Mouse (Mus musculus) monocyte, adult 5-6 weeks (primary cell): Measurements from ENCODE around the gene Ccl9. TPM values are rescaled to one million over a fixed set of nuclear protein-coding genes. Genes with fewer than 3 reads are reported as not detected.
A peak's percentile ranks its signal among the peaks of the same experiment; 100 is the strongest.

ENCODE experiments used
- ATAC-seq: fragments of 153-309, 156-312 bp; replicated peaks from 2 replicates; pipeline ENCODE4 v1.8.0; 2017; ENCODE audit warnings: mild to moderate bottlenecking; ENCODE audit not compliant: low TSS enrichment, insufficient number of reproducible peaks, severe bottlenecking, poor library complexity, low FRiP score
- total RNA-seq: library from RNA; stranded (forward); fragments of 200-1000, 200-491, 200-594 nt; gene quantifications from 3 replicates; pipeline ENCODE4 v1.2.3, GENCODE M21; 2017

Ccl9 gene
- total RNA-seq, 1 experiment from 2014 or later: 354 TPM

DNA sequence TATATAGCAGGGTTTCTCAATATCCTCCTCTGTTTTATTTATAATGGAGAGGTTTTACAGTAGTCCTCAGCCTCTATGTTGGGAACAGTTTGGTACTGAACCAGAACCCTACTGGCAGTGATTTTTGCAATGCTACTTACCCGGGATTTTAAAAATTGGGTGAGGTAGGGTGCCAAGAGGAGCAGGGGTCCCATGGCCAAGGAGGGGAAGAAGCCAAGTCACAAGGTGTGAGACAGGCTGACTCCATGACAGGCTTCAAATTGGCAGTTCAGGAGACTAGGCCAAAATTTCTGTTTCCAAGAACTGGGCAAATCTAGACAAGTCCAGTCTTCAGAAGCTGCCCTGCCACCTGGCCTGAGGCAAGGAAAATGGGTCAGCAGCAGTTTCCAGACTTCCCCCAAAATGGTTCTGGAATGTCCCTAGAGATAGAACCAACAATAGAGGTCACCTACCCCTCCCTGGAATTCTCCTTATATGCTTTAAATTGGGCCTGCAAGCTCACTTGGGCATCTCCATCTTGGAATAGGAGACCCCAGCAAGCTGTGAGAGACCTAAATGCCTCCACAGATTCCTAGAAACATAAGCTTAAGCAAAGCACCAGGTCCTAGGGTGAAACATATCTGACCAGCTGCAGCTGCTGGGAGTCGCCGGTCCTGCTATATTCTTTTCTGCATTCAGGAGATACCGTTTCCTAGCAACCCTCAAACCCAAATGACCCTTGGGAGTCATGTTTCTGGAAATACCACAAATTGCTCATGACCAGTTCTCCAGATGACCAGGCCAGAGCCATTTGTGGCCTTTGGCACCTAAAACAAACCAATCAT lies 4.4 kb upstream of the Ccl9 start:
- no peak for ATAC-seq

GRCm38 (mm10) chr11:83581626-83582610 lies 3.5 kb upstream of the Ccl9 start:
- ATAC-seq: no peak

DNA sequence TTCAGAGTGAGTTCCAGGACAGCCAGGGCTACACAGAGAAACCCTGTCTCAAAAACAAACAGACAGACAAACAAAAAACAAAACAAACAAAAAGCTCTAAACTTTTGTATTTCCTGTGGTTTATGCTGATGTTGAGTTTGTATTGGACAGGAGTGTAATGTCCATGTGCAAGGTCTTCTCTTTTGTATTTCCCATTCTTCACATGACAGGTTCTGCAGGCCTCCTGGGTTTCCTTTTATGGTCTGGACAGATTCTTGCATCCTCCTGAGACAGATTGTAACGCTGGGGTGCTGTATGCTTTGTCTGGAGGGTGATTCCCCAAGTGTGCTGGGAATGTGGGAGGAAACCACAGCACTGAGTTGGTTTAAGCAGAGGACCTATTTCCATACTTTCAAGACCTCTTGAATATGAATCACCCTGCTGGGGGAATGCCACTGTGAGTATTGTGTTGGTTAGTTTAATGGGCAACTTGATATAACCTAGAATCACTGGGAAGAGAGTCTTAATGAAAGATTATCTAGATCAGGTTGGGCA lies 2.3 kb upstream of the Ccl9 start:
- no peak for ATAC-seq

- no peak for ATAC-seq
These were observed 563 bp upstream of the Ccl9 start for GRCm38 (mm10) chr11:83578999-83579398.

GRCm38 (mm10) chr11:83576927-83577555 lies 1.4 kb downstream of the Ccl9 start:
- ATAC-seq: peak; percentile 72

DNA sequence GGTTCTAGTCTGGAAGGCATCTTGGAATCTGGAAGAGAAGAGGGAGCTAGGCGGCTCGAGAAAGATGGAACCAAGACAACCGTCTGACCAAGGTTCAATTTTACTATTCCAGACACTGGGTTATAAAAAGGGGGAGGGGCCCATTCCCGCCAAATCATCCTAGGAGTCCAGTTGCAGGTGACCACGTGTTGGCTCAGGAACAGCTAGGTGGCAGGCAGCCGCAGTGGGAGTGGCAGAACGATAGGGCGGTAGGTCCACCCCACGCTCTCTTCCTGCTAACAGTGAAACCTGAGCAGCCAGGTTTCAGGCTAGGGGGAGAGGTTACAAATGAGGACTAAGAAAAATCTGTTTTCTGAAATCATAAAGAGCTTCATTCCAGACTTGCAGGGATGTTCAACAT lies 5.6 kb downstream of the Ccl9 start:
- ATAC-seq: no peak

GRCm38 (mm10) chr11:83572223-83572622 lies 6.2 kb downstream of the Ccl9 start:
- peak; percentile 72 for ATAC-seq

DNA sequence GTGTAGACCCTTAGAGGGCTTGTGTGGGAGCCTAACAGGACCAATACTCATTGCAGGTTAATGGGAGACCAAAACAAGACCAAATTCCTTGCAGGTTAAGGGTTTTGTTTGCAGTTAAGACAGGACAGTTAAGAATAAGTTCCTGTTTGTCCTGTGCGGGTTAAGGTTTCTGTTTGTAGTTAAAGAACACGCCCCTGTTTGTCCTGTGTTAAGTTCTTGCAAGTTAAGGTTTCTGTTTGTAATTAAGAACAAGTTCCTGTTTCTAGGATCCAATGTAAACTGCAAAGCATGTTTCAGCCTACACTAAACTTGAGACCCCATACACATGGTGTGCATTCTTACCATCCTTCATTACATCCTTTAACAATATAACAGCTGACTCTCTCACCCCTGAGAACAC lies 8.2 kb downstream of the Ccl9 start:
- peak; percentile 61 for ATAC-seq

DNA sequence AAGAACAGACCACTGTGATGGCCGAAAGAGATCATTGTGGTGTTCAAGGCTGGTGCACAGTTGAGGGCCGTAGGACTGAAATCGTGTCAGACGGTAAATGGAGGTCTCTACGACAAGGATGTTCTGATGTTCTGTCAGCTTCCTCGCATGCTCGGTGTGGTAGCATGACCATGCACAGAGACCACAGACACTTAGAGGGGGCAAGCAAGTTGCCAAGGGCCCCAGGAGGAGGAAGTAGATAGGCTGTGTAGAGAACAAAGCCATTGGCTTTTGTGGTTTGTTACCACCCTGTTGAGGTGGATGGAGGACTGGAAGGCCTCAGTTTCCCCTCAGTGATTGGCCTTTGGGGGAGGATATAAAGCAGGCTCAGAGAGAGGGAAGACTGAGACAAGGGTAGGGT lies 9.2 kb downstream of the Ccl9 start:
- peak; percentile 45 for ATAC-seq

DNA sequence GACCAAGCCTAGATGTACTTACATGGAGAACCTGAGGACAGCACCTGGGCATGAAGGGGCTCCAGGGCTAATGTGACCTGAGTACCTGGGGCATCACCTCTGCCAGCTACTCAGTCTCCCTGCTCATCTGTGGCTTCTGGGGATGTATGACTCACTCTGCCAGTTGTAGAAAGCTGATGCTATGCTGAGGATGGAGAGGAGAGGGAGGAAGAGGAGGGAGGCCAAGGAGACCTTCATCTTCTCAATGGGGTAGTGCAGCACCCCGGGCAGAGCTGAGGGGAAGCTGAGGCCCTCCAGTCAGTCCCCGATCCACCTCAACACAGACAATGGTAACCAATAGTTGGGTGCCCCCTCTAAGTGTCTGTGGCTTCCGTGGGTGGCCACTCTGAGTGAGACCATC lies 9.7 kb downstream of the Ccl9 start:
- ATAC-seq: 0 out of 2 replicates have a peak, but pooled peaks have one; percentile 7

- no peak for ATAC-seq
These were observed 10.4 kb downstream of the Ccl9 start for GRCm38 (mm10) chr11:83568061-83568460.

DNA sequence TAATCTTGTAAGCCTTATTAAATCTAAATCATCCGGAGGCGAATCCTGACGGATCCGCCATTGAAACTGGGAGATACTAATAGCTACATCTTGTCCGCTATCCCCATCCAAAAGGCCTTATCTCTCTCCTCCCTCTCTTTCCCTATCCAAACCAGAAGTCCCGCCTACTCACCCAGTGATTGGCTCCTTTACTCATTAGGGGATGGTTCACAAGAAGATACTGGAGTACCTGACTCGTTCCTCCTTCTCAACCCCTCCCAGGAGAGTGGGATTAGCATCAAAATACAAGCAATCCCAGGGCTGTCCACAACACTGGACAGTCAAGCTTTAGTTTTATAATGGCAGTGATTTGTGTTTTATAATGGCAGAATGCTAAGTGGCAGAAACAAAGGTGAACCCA lies 11.1 kb downstream of the Ccl9 start:
- ATAC-seq: no peak

DNA sequence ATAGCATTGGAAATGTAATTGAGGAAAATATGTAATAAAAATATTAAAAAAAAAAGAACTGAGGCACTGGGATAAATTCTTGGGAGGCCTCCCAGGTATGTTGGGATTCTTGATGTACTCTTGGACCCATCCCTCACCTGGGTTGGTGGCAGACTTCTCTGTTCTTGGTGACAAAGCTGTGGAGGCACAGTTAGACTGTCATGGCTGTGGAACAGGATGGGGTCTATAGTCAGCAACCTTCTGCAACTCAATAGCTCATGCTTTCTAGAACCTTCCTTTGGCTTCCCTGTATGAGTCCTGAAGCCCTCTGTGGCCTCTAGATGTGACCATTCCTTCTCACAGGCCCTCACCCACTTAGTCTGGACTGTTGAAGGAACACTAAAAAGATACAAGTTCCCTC lies 11.8 kb downstream of the Ccl9 start:
- ATAC-seq: no peak

DNA sequence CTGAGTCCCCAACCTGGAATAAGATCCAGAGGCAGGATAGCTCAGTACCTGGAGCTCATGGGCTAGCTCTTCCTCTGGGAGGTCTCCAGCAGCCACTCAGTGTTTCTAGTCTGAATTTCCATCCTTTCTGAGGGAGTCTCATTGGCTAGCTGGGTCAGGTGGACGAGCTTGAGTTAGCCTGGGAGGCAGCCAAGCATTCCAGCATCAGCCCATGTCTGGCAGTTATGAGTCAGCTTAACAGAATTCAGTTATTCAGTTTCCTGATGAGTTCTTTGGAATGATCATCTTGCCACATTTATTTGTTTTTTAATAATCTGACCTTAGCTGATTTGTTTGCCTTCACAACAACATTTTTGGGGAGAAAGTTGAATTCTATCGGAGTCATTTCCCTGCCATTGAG lies 14.7 kb downstream of the Ccl9 start:
- ATAC-seq: no peak

- no peak for ATAC-seq
These were observed 16.0 kb downstream of the Ccl9 start for GRCm38 (mm10) chr11:83562311-83562887.

GRCm38 (mm10) chr11:83560405-83560804 lies 18.0 kb downstream of the Ccl9 start:
- peak; percentile 81 for ATAC-seq

DNA sequence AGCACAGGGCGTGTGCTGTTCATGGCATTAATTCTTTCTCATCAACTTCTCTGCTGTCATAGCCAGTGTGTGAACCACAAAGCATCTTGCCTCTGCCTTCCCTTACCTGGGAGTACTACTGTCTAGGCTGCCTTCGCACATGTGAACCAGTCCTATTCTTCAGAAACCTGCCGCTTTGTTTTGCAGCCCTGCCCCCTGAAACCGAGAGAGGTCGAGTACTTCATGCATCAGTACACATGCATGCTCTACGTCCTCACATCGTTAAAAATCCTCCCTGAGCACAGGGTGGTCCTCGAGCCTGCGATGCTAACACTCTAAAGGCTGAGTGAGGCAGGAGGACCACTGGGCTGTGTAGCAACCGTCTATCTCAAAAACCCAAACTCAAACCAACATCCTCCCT lies 21.4 kb downstream of the Ccl9 start:
- peak; percentile 11; the same call in 1 of the 2 replicates for ATAC-seq

- peak; percentile 77 for ATAC-seq
These were observed 22.2 kb downstream of the Ccl9 start for GRCm38 (mm10) chr11:83556085-83556781.
